Mouse (Mus musculus): ENCODE measurements around the gene Ndufb5.
A peak's percentile ranks its signal among the peaks of the same experiment; 100 is the strongest.
"Not testable (repeated sequence)": the region's sequence is repeated elsewhere in the genome, so short reads cannot be mapped to it uniquely, and the experiment has no call there.

The Ndufb5 gene

DNA sequence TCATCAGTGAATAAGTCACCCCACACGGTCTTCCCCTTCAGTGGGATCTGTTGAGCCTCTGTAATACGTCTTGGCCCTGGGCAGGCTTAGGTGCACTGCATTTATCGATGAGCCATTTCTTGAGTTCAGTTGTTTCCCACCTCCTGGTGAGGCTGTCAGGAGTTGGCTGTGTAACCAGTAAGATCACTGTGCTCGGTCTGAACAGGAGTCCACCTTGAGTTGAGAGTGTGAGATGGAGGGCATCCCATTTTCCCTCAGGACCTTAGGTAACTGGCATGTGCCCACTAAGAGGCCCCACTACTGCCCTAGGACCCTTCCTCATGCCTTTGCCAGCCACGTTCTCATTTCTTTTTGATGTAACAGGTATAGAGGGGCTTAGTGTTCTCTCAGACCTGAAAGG, 10.8 kb upstream of the Ndufb5 start:
- DNase-seq (ENCODE audit: extremely low read depth, low read depth), result no peak

DNA sequence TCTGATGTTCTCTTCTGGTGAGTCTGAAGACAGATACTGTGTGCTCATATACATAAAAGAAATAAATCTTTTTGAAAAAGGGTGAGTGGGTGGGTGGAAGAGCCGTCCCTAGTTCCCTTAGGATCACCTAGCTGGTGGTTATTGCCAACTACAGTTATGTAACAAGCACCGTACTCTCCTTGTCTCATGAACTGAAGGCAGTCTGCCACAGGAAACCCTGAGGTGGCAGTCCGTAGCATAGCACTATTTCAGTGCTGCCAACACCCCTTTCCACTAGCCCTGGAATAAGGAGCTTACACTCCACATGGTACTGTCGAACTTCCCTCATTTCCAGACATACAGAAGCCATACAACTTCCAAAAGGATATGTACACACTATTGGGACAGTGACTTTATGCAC, 8.9 kb upstream of the Ndufb5 start:
- no peak for DNase-seq (ENCODE audit: extremely low read depth, low read depth)

DNA sequence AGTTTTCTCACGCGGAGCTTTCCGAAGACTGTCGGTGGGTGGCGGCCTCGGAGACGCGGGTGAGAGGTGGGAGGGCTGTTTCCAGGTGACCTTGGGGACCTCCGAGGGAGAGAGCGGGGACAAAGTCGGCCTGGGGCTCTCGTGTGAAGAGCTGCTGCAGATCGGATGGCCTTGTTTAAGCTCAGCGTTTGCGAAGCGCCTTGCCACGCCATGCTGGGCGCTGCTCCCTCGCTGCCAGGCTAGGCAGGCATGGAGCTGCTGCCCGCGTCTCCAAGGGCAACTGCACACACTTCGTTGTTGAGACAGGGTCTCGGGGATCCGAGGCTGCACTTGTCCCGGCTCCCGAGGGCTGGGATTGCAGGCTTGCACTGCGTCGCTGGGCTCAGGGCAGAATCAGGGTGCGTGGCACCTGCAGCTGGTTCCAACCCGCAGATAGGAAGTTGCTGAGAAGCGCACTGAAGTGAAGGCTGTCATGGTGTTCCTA, 424 bp downstream of the Ndufb5 start, which contains the start of gene Mrpl47:
Gene Mrpl47, minus strand, starts transcription at position 434 of the 484 bp plus-strand sequence.
- DNase-seq (ENCODE audit: extremely low read depth, low read depth), result peak; percentile 10

DNA sequence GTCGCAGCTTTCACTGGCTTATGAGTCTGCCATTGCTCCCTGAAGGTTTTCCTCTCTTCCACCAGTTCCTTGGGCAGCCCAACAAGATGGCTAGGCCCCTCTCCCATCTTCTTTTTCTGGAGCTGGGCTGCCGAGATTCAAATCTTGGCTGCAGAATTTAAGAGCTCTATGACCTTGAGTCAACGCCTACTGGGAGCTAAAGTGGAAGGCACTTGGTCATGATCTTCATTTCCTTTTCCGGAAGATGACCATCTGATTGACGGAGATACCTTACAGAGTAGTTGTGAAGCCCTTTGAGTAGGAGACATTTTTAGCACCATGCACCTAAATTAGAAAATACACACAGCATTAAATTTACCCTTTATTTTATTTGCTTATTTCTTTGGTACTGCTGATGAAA, 1.8 kb downstream of the Ndufb5 start:
- no peak for DNase-seq (ENCODE audit: extremely low read depth, low read depth)

DNA sequence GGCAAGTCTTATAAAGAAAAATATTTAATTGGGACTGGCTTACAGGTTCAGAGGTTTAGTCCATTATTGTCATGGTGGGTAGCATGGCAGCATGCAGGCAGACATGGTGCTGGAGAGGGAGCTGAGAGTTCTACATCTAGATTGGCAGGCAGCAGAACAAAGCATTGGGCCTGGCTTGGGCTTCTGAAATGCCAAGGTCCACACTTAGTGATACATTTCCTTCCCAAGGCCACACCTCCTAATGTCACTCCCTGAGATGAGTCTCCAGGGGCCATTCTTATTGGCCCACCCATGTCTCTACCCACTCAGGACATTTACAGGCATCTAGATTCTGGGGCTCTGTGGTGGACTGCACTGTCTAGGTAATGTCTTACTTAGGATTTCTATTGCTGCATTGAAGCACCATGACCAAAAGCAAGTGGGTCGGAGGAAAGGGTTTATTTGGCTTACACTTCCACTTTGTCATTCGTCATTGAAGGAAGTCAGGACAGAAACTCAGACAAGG, 5.5 kb downstream of the Ndufb5 start:
- no peak for DNase-seq (ENCODE audit: extremely low read depth, low read depth)

DNA sequence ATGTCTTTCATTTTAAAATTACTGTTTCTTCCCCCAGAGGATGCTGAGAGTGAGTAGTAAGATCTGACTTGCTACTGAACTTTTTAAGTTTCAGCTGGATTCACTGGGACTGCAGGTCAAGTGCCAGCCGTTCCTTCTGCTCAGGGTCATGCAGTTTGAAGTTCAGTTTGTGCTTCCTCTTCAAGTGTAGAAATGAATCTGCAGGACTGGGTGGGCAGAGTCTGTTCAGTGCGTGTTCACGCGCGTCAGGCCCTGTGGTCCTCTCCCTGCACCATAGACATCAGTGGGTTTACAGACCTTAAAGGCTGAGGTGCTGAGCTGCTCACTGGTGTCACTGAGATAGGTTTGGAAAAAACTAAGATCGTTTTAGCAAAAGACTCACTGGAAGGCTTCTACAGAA, 8.2 kb downstream of the Ndufb5 start:
- no peak for DNase-seq (ENCODE audit: extremely low read depth, low read depth)

DNA sequence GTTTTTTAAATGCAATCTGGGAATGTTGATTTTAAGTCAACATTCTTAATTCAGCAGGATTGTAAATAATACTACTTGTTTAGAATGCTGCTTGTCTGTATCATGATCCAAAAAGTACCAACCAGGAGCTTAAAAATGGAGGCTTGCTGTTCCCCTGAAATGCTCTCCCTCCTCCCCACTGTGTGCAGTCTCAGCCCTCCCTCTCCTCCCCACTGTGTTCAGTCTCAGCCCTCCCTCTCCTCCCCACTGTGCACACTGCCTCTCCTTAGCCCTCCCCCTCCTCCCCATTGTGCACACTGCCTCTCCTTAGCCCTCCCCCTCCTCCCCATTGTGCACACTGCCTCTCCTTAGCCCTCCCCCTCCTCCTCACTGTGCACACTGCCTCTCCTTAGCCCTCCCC, 8.6 kb downstream of the Ndufb5 start:
- not testable (repeated sequence) for DNase-seq (ENCODE audit: extremely low read depth, low read depth)

DNA sequence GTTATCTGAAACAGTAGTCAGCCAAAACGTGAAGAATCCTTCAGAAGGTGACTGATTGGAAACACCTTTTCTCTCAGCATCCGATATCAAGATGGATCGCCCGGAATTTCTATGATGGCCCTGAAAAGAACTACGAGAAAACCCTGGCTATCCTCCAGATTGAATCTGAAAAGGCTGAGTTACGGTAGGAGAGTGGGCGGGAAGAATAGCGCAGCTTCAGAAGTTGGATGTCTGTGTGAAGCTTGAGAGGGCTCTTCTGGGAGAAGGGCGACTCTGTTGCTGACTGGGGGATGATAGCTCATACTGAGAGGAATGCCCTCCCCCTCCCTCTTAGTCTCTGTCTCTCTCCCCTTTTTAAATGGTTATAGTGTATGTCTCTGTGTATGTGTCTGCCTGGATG, 11.6 kb downstream of the Ndufb5 start:
- no peak for DNase-seq (ENCODE audit: extremely low read depth, low read depth)

DNA sequence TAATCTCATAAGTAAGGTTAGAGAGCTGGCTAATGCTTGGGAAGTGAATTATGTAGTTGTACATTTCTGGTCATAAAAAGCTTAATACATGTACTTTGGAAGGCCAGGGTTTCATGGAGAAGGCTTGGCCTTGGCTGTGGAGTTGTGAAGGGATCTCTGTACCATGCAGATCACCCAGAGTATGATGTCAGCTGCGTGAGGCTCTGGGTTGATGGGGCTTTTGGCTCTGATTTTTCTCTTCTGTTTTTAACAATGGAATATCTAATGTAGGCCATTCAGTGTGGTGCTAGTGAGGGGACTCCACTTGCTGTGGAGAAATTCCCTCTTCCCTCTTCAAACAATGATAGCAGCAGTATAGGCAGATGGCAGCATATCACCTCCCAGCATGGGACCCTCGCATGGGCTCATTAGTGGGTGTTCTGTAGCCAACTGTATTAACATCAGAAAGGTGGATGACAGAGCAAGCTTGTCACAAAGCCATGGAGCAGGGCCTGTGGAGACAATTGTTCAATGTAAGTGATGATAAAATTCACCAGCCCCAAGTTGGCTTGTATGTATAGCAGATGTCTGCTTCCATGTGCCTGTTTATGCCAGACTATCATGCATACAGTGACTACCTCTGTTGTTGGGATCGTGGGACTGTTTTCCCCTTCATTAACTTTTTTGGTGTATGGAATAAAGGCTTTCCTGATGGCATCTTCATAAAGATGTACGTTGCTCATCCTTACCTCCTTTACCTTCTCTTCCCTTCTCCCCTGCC, 13.2 kb downstream of the Ndufb5 start:
- no peak for DNase-seq (ENCODE audit: extremely low read depth, low read depth)

DNA sequence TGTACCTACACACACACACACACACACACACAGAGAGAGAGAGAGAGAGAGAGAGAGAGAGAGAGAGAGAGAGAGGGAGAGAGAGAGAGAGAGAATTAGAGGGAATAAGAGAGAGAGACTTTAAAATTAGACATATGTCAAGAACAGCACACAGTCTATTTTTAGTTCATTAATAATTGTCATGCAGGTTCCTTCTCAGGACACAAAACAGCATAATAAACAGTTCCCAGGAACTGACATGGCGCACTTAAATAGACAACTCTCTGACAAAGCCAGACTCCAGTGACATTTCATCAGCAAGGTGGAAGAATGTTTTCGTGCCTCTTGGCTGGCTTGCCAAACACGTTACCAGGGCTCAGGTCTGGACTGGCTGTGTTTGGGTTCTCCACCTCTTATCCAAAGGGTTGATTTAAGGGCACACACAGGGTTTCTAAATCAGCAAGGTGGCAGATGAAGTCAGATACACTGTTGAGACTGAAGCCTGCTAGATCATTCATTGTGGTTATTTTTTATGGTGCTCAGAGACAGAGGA, 17.7 kb downstream of the Ndufb5 start:
- DNase-seq (ENCODE audit: extremely low read depth, low read depth), result no peak

DNA sequence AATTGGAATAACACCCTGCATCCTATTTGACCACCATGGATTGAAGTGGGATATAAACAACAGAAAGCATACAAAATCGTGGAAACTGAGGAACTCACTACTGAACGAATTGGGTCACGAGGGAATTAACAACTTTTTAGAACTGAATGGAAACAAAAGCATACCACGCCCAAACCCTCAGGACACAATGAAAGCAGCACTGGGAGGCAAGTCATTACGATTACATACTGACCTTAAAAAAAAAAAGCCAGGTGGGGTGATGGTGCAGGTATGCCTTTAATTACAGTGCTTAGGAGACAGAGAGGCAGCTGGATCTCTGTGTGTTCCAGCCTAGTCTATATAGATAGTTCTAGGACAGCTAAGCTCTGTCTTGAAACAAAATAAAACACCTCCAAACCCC, 22.4 kb downstream of the Ndufb5 start:
- no peak for DNase-seq (ENCODE audit: extremely low read depth, low read depth)

DNA sequence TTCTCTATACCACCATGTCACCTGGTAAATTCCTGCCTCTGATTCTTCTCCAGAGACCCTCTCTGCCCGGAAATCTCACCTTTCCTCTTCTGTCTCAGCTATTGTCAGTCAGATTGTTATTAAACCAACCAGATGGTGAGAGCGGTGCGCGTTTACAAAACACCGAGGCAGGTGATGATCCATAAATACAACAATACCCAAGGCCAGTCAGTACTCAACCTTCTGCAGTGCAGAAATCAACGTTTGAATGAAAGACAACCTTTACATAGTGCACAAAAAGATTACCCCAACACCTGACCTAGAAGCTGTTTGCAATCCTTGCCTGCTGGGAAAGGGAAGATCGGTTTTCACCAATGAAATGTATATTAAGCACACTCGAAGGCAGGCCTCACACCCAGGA, 26.2 kb downstream of the Ndufb5 start:
- DNase-seq (ENCODE audit: extremely low read depth, low read depth), result no peak

DNA sequence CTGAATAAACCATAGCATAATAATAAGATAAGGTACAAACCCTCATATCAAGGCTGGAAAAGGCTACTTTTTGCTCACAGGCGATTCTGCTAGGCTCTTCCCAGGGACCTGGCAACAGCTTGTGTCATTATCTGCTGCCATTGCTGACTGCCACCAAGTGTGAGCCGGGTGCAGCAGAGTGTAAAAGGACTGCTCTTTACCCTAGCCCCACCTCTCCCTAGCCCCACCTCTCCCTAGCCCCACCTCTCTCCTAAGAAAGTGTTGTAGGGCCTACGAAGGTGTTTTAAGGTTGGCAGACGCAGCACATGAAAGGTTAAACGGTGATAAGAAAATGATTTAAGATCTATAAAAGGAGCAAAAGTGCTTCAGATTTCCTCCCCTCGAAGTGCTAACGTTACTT, 27.1 kb downstream of the Ndufb5 start:
- no peak for DNase-seq (ENCODE audit: extremely low read depth, low read depth)

DNA sequence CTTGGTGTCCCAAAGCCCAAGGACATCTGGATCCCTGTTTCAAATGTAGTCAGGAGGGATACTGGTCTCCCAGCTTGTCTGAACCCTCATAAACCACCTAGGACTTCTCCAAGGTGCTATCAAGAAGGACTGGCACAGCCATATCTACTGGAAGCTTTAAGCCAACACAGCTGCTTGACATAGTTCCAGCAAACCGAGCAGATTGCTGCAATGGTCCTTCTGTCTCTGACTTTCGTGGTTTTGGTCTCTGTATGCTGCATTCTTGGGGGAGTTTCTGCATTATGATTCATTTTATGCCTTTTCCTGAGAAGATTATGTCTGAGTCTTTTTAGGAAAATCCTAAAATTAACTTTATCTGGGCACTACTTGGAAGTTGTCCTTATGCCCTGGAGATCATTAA, 34.0 kb downstream of the Ndufb5 start:
- DNase-seq (ENCODE audit: extremely low read depth, low read depth), result no peak
